Mouse (Mus musculus) heart, postnatal 0 days (tissue): ENCODE data around the gene Ric3.

Experiments used
- CTCF ChIP-seq: IDR thresholded peaks from 2 replicates; pipeline ENCODE4 v1.5.1; 2016; ENCODE audit warnings: antibody characterized with exemption, control low read depth, low read depth
- EP300 ChIP-seq: IDR thresholded peaks from 2 replicates; pipeline ENCODE4 v1.6.1; 2016; ENCODE audit warnings: antibody characterized with exemption, low read depth

- TF ChIP-seq CTCF: no peak
- TF ChIP-seq EP300: no peak
Measured at GRCm38 (mm10) chr7:109114950-109115349, 31.8 kb upstream of the Ric3 start.
